Mouse (Mus musculus): Measurements from ENCODE around the gene Atp6v0a1. TPM values are rescaled to one million over a fixed set of nuclear protein-coding genes. Genes with fewer than 3 reads are reported as not detected.

Atp6v0a1 gene
- polyA plus RNA-seq, 1 experiment from 2014 or later: 47.8 TPM

GRCm38 (mm10) chr11:101046440-101046839 is 37.2 kb downstream of the Atp6v0a1 start:
- Histone ChIP-seq H3K4me2 (ENCODE audit: low read depth, low read length) (no peak overlapping the region), H3K27ac (ENCODE audit: low read length) (no peak overlapping the region), H3K4me3 (replicated peaks; ENCODE audit: low read length) (no peak overlapping the region), H3K4me1 (ENCODE audit: control insufficient read depth, insufficient read depth, low read length) (no peaks in the 10 kb centered on the region), H3K36me3 (ENCODE audit: control insufficient read depth, insufficient read depth, low read length) (peaks cover 16% of the 10 kb centered on the region; the same call in 1 of the 2 replicates), H3K9ac (ENCODE audit: low read length) (no peak overlapping the region), H3K9me3 (replicated peaks; ENCODE audit: control insufficient read depth, low read length) (no peaks in the 10 kb centered on the region), H3K27me3 (ENCODE audit: control insufficient read depth, insufficient read depth, low read length) (no peaks in the 10 kb centered on the region)
- 66% methylated on average over 9 of the region's 9 CpGs for WGBS
- no peak for ATAC-seq (ENCODE audit: insufficient read depth, low FRiP score)

- H3K9me3 ChIP-seq (replicated peaks; ENCODE audit: control insufficient read depth, low read length): no peaks in the 10 kb centered on the region
- H3K4me1 ChIP-seq (ENCODE audit: control insufficient read depth, insufficient read depth, low read length): 0 out of 2 replicates have a peak, but pooled peaks cover 2% of the 10 kb centered on the region
- no peak overlapping the region for H3K9ac ChIP-seq (ENCODE audit: low read length)
- no peaks in the 10 kb centered on the region for H3K27me3 ChIP-seq (ENCODE audit: control insufficient read depth, insufficient read depth, low read length)
- no peak overlapping the region for H3K27ac ChIP-seq (ENCODE audit: low read length)
- no peak overlapping the region for H3K4me2 ChIP-seq (ENCODE audit: low read depth, low read length)
- H3K36me3 ChIP-seq (ENCODE audit: control insufficient read depth, insufficient read depth, low read length): peaks cover 16% of the 10 kb centered on the region; the same call in 1 of the 2 replicates
- no peak overlapping the region for H3K4me3 ChIP-seq (replicated peaks; ENCODE audit: low read length)
- 84% methylated on average over 3 of the region's 3 CpGs for WGBS
- no peak for ATAC-seq (ENCODE audit: insufficient read depth, low FRiP score)
Observed at GRCm38 (mm10) chr11:101047502-101047901, 38.2 kb downstream of the Atp6v0a1 start.

DNA sequence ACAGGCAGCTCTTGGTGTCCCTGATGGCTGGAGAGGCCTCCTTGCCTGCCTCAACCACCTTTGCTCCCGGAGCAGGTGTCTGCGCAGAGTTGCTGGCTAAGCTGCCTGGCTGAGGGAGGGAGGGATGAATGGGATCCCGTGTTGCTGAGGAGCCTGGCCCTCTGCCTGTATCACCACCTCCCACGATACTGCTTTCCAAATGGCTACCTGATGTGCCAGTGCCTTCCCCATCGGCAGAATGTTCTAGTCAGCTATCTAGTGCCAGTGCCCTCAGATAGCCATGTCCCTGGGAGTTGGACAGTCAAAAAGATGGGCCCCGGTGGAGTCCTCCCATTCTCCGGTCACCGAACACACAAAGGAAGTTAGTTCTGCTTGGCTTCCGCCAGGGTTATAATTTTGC is 41.1 kb downstream of the Atp6v0a1 start:
- Histone ChIP-seq H3K27me3 (ENCODE audit: control insufficient read depth, insufficient read depth, low read length) (no peaks in the 10 kb centered on the region), H3K4me3 (replicated peaks; ENCODE audit: low read length) (no peak overlapping the region), H3K4me2 (ENCODE audit: low read depth, low read length) (no peak overlapping the region), H3K9me3 (replicated peaks; ENCODE audit: control insufficient read depth, low read length) (no peaks in the 10 kb centered on the region), H3K9ac (ENCODE audit: low read length) (no peak overlapping the region), H3K27ac (ENCODE audit: low read length) (no peak overlapping the region), H3K4me1 (ENCODE audit: control insufficient read depth, insufficient read depth, low read length) (peaks cover 8% of the 10 kb centered on the region; the same call in 1 of the 2 replicates), H3K36me3 (ENCODE audit: control insufficient read depth, insufficient read depth, low read length) (peaks cover 16% of the 10 kb centered on the region; the same call in 1 of the 2 replicates)
- 91% methylated on average over 9 of the region's 9 CpGs for WGBS
- ATAC-seq (ENCODE audit: insufficient read depth, low FRiP score): no peak

DNA sequence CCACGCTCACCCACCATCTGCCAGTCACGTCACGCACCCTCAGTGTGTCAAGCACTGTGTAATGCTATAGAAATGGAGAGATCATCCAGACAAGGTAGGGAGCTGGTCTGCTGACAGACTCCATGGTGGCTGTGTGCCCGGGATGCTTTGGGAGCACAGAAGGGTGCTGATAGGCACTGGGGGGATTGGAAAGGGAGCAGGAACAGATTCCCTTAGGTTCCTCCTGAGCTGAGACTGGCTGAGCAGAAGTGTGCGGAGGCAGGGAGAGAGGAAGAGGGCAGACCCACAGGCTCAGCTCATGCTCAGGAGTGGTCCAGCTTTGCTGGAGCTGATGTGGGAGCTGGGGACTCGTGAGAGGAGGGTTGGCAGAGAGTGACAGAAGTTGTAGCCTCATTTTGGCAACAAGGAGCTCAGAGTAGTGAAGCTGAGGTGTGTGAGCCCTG is 41.8 kb downstream of the Atp6v0a1 start:
- Histone ChIP-seq H3K4me1 (ENCODE audit: control insufficient read depth, insufficient read depth, low read length) (peaks cover 14% of the 10 kb centered on the region; the same call in 1 of the 2 replicates), H3K4me2 (ENCODE audit: low read depth, low read length) (no peak overlapping the region), H3K36me3 (ENCODE audit: control insufficient read depth, insufficient read depth, low read length) (peaks cover 12% of the 10 kb centered on the region; the same call in 1 of the 2 replicates), H3K27me3 (ENCODE audit: control insufficient read depth, insufficient read depth, low read length) (no peaks in the 10 kb centered on the region), H3K4me3 (replicated peaks; ENCODE audit: low read length) (no peak overlapping the region), H3K27ac (ENCODE audit: low read length) (no peak overlapping the region), H3K9me3 (replicated peaks; ENCODE audit: control insufficient read depth, low read length) (no peaks in the 10 kb centered on the region), H3K9ac (ENCODE audit: low read length) (no peak overlapping the region)
- no peak for ATAC-seq (ENCODE audit: insufficient read depth, low FRiP score)
- 92% methylated on average over 6 of the region's 6 CpGs for WGBS

DNA sequence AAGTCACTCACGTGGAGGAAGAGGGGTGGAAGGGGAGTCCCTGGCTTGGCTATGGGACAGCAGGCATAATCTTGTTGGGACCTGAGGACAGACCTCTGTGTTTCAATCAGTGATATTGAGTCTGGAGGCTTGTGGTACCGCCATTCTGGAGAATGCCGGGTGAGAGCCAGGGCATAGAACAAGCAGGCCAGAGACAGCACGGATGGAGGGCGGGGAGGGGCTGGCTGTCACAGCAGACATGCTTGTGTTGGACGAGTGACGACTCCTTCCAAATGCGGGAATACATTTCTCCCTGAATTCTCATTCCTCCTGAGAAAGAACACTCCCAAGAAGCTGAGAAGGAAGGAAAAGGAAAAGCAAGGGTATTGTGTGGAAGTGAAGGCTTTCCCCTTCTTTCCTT is 42.4 kb downstream of the Atp6v0a1 start:
- Histone ChIP-seq H3K4me3 (replicated peaks; ENCODE audit: low read length) (no peak overlapping the region), H3K36me3 (ENCODE audit: control insufficient read depth, insufficient read depth, low read length) (peaks cover 9% of the 10 kb centered on the region; the same call in 1 of the 2 replicates), H3K4me2 (ENCODE audit: low read depth, low read length) (no peak overlapping the region), H3K27ac (ENCODE audit: low read length) (peak overlapping the region; percentile 91; the same call in 1 of the 2 replicates), H3K27me3 (ENCODE audit: control insufficient read depth, insufficient read depth, low read length) (no peaks in the 10 kb centered on the region), H3K9me3 (replicated peaks; ENCODE audit: control insufficient read depth, low read length) (no peaks in the 10 kb centered on the region), H3K4me1 (ENCODE audit: control insufficient read depth, insufficient read depth, low read length) (peaks cover 19% of the 10 kb centered on the region), H3K9ac (ENCODE audit: low read length) (no peak overlapping the region)
- 84% methylated on average over 8 of the region's 8 CpGs for WGBS
- no peak for ATAC-seq (ENCODE audit: insufficient read depth, low FRiP score)

- 69% methylated on average over 10 of the region's 10 CpGs for WGBS
Observed at GRCm38 (mm10) chr11:101052751-101053473, 43.7 kb downstream of the Atp6v0a1 start.

DNA sequence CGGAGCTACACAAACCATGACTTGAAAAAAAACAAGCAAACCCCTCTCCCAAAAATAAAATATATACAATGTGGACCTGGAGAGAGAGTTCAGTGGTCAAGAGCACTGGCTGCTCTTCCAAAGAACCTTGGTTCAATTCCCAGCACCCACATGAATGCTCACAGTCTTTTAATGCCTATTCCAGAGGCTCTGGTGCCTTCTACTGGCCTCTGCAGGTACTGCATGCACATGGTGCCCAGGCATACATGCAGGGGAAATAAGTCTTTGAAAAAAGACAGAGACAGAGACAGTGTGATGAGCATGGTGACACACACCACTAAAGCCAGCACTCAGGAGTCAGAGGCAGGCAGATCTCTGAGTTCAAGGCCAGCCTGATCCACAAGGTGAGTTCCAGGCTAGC is 44.7 kb downstream of the Atp6v0a1 start:
- WGBS: 100% methylated on average over 1 of the region's 1 CpGs
- no peak for ATAC-seq (ENCODE audit: insufficient read depth, low FRiP score)
- no peak overlapping the region for H3K9ac ChIP-seq (ENCODE audit: low read length)
- no peaks in the 10 kb centered on the region for H3K27me3 ChIP-seq (ENCODE audit: control insufficient read depth, insufficient read depth, low read length)
- no peaks in the 10 kb centered on the region for H3K9me3 ChIP-seq (replicated peaks; ENCODE audit: control insufficient read depth, low read length)
- H3K36me3 ChIP-seq (ENCODE audit: control insufficient read depth, insufficient read depth, low read length): 0 out of 2 replicates have a peak, but pooled peaks cover 5% of the 10 kb centered on the region
- no peak overlapping the region for H3K4me2 ChIP-seq (ENCODE audit: low read depth, low read length)
- H3K4me3 ChIP-seq (replicated peaks; ENCODE audit: low read length): no peak overlapping the region
- H3K27ac ChIP-seq (ENCODE audit: low read length): peak overlapping the region; percentile 91; the same call in 1 of the 2 replicates
- H3K4me1 ChIP-seq (ENCODE audit: control insufficient read depth, insufficient read depth, low read length): peaks cover 40% of the 10 kb centered on the region

More at GRCm38 (mm10) chr11:101052751-101053473, 43.7 kb downstream of the Atp6v0a1 start:
- Histone ChIP-seq H3K9ac (ENCODE audit: low read length) (peak overlapping the region; percentile 50), H3K9me3 (replicated peaks; ENCODE audit: control insufficient read depth, low read length) (no peaks in the 10 kb centered on the region), H3K4me1 (ENCODE audit: control insufficient read depth, insufficient read depth, low read length) (peaks cover 30% of the 10 kb centered on the region), H3K27me3 (ENCODE audit: control insufficient read depth, insufficient read depth, low read length) (no peaks in the 10 kb centered on the region), H3K4me2 (ENCODE audit: low read depth, low read length) (no peak overlapping the region), H3K36me3 (ENCODE audit: control insufficient read depth, insufficient read depth, low read length) (peaks cover 9% of the 10 kb centered on the region; the same call in 1 of the 2 replicates), H3K4me3 (replicated peaks; ENCODE audit: low read length) (no peak overlapping the region), H3K27ac (ENCODE audit: low read length) (peak overlapping the region; percentile 91)
- ATAC-seq (ENCODE audit: insufficient read depth, low FRiP score): peak; percentile 54; the same call in 1 of the 2 replicates

DNA sequence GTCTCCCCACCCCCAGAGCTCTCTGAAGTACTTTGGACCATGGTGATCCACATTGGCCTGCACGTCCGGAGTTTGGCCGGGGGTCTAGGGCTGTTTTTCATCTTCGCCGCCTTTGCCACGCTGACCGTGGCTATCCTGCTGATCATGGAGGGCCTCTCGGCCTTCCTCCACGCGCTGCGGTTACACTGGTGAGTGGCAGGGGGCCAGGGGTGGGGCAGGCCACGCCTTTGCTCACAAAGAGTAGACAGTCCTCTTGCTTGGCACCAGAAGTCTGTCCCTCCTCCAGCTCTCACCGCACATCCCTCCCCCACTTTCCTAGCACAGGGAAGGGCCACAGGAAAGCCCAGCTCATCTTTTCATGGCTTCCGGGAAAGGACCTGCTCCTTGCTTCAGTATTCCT is 46.2 kb downstream of the Atp6v0a1 start:
- ATAC-seq (ENCODE audit: insufficient read depth, low FRiP score): no peak
- H3K4me3 ChIP-seq (replicated peaks; ENCODE audit: low read length): no peak overlapping the region
- no peaks in the 10 kb centered on the region for H3K27me3 ChIP-seq (ENCODE audit: control insufficient read depth, insufficient read depth, low read length)
- WGBS: 78% methylated on average over 14 of the region's 14 CpGs
- H3K36me3 ChIP-seq (ENCODE audit: control insufficient read depth, insufficient read depth, low read length): 0 out of 2 replicates have a peak, but pooled peaks cover 5% of the 10 kb centered on the region
- no peaks in the 10 kb centered on the region for H3K9me3 ChIP-seq (replicated peaks; ENCODE audit: control insufficient read depth, low read length)
- peaks cover 51% of the 10 kb centered on the region for H3K4me1 ChIP-seq (ENCODE audit: control insufficient read depth, insufficient read depth, low read length)
- no peak overlapping the region for H3K4me2 ChIP-seq (ENCODE audit: low read depth, low read length)
- H3K9ac ChIP-seq (ENCODE audit: low read length): no peak overlapping the region
- H3K27ac ChIP-seq (ENCODE audit: low read length): no peak overlapping the region

DNA sequence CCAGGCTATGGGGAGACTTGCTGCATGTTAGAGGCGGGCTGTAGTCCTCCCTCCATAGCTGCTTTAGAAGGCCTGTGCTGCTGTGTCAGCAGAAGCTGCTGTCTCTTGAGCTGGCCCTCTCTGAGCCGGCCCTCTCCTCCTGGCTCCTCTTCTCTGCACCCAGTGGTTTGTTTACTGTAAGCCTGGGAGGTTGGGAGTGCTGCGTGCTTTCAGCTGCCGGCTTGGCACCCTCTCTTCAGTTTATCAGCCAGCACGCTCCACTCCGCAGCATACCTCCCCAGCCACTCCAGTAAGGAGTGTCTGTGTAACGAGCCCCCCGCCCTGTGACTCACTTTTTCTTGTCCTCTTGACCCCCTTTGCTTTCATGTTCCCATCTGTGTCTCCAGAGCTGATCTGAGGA is 47.6 kb downstream of the Atp6v0a1 start:
- no peaks in the 10 kb centered on the region for H3K27me3 ChIP-seq (ENCODE audit: control insufficient read depth, insufficient read depth, low read length)
- no peak overlapping the region for H3K4me3 ChIP-seq (replicated peaks; ENCODE audit: low read length)
- peak overlapping the region; percentile 97 for H3K27ac ChIP-seq (ENCODE audit: low read length)
- WGBS: 13% methylated on average over 8 of the region's 8 CpGs
- no peak overlapping the region for H3K4me2 ChIP-seq (ENCODE audit: low read depth, low read length)
- H3K4me1 ChIP-seq (ENCODE audit: control insufficient read depth, insufficient read depth, low read length): peaks cover 64% of the 10 kb centered on the region
- H3K9me3 ChIP-seq (replicated peaks; ENCODE audit: control insufficient read depth, low read length): no peaks in the 10 kb centered on the region
- peak; percentile 80; the same call in 1 of the 2 replicates for ATAC-seq (ENCODE audit: insufficient read depth, low FRiP score)
- H3K9ac ChIP-seq (ENCODE audit: low read length): peak overlapping the region; percentile 22
- H3K36me3 ChIP-seq (ENCODE audit: control insufficient read depth, insufficient read depth, low read length): 0 out of 2 replicates have a peak, but pooled peaks cover 5% of the 10 kb centered on the region
